Mouse (Mus musculus): ENCODE results near the gene Smurf1. TPM values are rescaled to one million over a fixed set of nuclear protein-coding genes. Genes with fewer than 3 reads are reported as not detected.

Gene Smurf1
- polyA plus RNA-seq (2017; shearing (Covaris generic)) = 3.6 TPM

DNA sequence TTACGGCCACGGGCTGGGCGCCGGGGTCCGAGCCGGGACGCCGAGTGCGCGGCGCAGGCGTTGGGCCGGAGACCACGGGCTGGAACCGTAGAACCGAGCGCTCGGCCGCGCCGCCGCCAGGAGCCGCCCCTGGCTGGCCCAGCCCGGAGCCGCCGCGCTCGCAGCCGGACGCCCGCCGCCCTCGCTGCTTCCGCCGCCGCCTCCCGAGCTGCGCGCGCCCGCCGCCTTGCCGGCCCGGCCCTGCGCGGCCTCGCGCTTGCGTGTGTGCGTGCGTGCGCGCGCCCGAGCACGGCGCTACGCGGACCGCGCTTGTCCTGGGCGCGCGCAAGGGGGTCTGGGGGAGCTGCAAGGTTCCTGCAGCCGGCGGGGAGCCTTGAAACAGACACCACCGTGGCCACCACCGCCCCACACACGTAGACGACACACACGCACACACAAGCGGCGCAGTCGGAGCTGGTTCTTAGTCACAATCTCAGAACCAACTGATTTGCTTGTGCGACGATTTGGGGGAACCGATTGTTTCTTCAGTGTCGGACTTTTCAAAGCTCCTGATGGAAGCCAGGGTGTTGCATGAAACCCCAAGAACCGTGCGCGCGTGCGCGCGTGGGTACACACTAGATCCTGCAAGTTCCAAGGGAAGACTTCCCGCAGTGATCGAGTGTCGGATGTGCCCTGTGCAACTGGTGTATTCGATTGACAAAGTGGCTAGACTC is at the start of gene Smurf1:
TSS of gene Smurf1 (minus strand) at position 209 of the 713 bp plus-strand sequence.

Other genes with a start within 250 kb of the Smurf1 start
- 0.36 TPM for gene Tmem130, start 204.0 kb downstream of the Smurf1 start, polyA plus RNA-seq (2017; shearing (Covaris generic))
- gene Trrap, start 198.1 kb downstream of the Smurf1 start, polyA plus RNA-seq (2017; shearing (Covaris generic)) = 56.6 TPM
- not detected for gene Gm4871, start 66.9 kb upstream of the Smurf1 start, polyA plus RNA-seq (2017; shearing (Covaris generic))
- not detected for gene 1700018F24Rik, start 77.1 kb upstream of the Smurf1 start, polyA plus RNA-seq (2017; shearing (Covaris generic))
- gene Arpc1a, start 118.0 kb upstream of the Smurf1 start, polyA plus RNA-seq (2017; shearing (Covaris generic)) = 109 TPM
- gene Kpna7, start 118.2 kb upstream of the Smurf1 start, polyA plus RNA-seq (2017; shearing (Covaris generic)) = not detected
- 1,330 TPM for gene Arpc1b, start 148.4 kb upstream of the Smurf1 start, polyA plus RNA-seq (2017; shearing (Covaris generic))
- 56.0 TPM for gene Pdap1, start 174.4 kb upstream of the Smurf1 start, polyA plus RNA-seq (2017; shearing (Covaris generic))
- gene Bud31, start 174.5 kb upstream of the Smurf1 start, polyA plus RNA-seq (2017; shearing (Covaris generic)) = 232 TPM
- 34.3 TPM for gene Ptcd1, start 201.3 kb upstream of the Smurf1 start, polyA plus RNA-seq (2017; shearing (Covaris generic))
- 32.3 TPM for gene Cpsf4, start 201.4 kb upstream of the Smurf1 start, polyA plus RNA-seq (2017; shearing (Covaris generic))
- gene Atp5j2, start 226.2 kb upstream of the Smurf1 start, polyA plus RNA-seq (2017; shearing (Covaris generic)) = 488 TPM
- gene Zkscan14, start 236.0 kb upstream of the Smurf1 start, polyA plus RNA-seq (2017; shearing (Covaris generic)) = 30.7 TPM
- 10.9 TPM for gene Zkscan5, start 238.7 kb upstream of the Smurf1 start, polyA plus RNA-seq (2017; shearing (Covaris generic))